Mouse (Mus musculus) ovary, postnatal 10 days (tissue): Measurements from ENCODE around the gene Cx3cl1.

Experiments
- DNase-seq: peaks from one replicate; pipeline ENCODE4 v3.0.0; 2022; ENCODE audit warnings: low spot score

Gene Cx3cl1

DNA sequence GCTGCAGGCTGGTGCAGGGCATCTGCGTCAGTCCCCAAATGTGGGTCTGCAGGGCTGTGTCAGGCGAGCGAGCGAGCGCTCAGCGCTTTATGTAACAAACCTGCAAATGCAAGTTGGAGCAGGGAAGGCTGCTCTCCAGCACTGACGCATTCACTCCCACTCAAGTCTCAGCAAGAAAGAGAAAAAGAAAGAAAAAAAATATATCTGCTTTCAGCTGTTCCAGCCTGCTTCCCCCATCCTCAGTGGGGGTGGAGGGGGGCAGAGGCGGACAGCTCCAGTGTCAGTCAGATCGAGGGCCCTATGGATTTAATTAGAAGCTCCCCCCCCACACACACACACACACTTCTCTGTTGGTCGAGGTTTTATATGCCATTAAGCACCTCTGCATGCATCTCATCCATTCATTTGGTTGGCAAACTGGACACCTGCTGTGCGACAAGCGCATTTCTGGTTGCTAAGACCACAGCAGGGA, 1.9 kb downstream of the Cx3cl1 start:
- DNase-seq = no peak

DNA sequence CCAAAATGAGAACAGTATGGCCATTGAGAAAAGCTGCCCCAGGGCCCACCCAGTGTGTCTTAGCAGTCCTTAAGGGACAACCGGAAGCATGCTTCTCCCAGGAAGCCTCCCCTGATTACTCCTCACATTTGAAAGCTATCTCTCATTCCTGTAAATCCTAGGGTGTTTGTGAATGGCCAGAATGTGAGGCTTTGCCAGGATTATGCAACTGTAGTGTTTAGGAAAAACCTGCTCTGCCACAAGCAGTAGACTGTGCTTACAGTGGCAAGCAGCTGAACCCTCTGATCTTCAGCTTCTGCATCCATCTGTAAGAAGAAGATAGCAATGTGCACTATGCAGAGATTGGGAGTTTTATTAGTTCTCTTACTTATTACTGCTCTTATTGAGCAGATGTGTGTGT, 2.8 kb downstream of the Cx3cl1 start:
- no peak for DNase-seq

DNA sequence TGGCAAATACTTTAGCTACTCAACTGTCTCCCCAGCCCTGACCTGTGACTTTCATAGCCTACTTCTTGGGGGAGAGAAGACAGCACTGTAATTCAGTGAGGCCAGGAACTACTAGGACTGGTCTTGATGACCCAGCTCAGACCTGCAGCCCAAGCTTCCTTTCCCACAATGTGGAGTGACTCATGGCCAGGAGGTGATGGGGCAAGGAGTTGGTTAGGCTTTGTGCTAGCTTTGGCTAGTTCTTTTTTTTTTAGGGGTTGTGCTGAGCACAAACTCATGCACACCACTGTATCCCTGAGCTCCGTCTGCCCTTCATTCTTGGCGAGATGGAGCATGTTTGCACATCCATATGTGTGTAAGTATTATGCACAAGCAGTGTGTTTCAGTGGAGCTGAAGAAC, 4.5 kb downstream of the Cx3cl1 start:
- no peak for DNase-seq

DNA sequence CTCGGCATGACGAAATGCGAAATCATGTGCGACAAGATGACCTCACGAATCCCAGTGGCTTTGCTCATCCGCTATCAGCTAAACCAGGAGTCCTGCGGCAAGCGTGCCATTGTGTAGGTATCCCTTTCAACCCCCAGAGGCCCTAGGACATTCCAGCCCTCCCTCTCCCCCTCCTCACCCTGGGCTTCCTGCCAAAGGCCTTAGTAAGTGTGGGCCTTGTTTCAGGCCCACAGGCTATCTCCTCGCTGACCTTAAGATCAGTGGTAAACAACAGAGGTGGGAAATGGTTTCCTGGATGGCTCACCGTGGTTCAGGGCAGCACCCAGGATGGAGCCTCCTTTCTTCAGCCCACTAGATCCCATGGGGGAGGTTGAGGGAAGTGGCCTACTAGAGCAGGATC, 6.2 kb downstream of the Cx3cl1 start:
- no peak for DNase-seq

DNA sequence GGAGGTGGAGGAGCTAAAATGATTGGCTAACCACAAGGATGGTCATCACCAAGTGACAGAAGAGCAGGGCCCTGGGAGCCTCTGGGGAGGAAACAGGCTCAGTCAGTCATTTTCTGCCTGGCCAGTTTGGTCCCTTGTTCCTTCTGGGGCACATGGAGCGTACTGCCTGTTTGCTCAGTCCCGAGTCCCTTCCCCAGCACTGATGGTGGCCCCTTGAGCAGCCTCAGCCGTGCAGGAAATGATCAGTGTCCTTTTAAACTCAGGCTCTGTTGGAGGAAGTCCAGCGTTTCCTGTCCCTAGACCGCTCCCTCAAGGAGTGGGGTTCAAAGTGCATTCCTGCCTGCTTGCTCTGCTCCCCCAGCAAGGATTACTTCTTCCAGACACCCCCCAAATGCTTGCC, 6.7 kb downstream of the Cx3cl1 start:
- no peak for DNase-seq

DNA sequence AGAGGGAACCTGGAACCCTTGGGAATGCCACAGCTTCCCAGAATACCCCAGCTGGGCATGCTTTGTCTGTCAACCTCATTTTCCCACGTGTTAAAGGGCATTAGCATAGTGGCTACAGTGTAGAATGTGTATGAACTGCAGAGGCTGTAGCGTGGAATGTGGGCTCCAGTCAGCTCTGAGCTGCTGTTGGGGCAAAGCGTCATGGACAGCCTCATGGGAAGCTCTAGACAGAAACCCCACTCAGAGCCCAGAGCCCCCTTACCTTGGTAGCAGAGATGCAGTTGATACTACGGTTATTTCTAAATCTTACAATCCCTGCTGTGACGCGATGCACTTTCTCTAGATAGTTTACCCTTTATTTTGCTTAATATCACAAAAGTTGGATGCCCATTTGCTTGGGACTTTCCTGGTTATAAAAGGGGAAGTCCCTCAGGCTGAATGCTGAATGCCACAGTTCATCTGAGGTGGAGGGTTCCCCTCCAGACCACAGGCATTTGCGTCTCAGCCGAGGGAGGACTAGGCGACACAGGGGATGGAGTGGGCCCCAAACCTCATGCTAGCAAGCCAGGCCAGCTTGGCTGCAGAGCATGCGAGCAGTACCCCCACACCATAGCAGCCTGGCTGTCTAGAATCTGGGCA, 7.2 kb downstream of the Cx3cl1 start:
- no peak for DNase-seq

DNA sequence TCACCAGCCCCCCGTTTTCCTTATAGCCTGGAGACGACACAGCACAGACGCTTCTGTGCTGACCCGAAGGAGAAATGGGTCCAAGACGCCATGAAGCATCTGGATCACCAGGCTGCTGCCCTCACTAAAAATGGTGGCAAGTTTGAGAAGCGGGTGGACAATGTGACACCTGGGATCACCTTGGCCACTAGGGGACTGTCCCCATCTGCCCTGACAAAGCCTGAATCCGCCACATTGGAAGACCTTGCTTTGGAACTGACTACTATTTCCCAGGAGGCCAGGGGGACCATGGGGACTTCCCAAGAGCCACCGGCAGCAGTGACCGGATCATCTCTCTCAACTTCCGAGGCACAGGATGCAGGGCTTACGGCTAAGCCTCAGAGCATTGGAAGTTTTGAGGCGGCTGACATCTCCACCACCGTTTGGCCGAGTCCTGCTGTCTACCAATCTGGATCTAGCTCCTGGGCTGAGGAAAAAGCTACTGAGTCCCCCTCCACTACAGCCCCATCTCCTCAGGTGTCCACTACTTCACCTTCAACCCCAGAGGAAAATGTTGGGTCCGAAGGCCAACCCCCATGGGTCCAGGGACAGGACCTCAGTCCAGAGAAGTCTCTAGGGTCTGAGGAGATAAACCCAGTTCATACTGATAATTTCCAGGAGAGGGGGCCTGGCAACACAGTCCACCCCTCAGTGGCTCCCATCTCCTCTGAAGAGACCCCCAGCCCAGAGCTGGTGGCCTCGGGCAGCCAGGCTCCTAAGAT, 7.9 kb downstream of the Cx3cl1 start:
- no peak for DNase-seq

DNA sequence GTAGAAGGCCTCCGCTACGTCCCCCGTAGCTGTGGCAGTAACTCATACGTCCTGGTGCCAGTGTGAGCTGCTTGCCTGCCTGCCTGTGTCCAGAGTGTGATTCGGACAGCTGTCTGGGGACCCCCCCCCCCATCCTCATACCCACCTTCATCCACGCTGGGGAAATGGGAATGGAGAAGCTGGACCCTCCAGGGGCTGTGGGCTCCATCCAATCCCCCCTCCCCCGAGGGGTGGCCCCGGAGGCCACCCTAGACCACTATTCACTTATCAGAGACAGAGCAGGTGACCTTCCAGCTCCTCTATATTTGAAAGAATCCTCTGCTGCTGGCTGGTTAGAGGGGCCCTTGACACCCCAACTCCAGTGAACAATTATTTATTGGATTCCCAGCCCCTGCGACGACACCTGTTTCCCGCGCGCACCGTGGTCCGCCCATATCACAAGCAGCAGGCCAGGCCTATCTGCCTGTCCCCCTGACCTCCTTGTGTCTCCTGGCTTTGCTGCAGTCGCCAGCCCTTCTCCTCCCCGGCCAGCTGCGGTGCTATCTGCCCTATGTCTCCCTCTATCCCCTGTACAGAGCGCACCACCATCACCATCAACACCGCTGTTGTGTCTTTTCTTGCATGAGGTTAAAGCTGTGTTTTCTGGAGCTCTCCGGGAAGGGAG, 8.8 kb downstream of the Cx3cl1 start:
- no peak for DNase-seq

DNA sequence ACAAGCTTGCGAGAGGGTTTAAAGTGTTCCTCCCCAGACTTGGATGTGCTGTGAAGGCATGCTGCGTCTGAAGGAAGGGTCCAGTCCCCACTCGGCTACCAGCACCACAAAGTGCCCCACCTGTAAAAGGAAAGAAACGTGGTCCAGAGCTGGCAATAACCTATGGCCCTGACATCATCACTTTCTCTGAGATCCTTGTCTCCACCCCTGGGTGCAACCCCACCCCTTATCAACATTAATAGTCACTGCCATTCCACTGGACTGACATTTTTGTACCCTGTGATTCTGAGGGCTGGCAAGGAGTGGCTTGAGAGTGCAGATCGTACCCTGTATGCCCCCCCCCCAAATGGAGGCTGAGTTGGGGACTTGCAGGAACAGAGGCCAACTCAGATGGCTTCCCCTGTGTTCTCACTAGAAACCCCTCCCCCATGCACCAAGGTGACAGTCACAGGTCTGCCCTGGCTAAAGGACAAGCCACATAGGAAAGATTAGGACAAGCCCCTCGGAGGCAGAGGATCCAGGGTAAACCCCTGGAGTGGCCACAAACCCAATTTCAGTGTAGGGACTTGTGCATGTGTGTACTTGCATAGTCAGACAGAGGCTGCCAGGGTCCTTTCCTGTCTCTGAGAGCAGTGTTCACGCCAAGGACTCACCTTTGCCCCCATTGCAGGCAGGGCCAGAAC, 9.5 kb downstream of the Cx3cl1 start:
- DNase-seq = no peak

DNA sequence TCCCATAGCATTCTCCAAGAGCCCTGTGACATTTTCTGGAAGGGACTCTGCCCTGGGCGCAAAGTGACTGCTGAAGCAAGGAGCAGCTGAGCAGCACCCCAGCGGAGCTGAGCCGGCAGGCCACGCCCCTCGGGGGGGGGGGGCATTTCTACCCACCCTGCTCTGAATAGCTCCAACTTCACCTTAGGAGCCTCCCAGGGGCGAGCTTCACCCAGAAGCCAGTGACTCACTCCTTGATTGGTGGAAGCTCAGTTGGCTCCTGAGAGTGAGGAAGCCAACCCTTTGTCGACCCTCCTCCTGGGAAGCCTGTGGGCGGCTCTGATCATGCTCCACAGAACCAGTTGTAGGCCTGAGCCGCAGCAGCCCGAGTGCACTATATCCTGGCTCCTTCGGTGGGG, 10.0 kb downstream of the Cx3cl1 start:
- DNase-seq = no peak

DNA sequence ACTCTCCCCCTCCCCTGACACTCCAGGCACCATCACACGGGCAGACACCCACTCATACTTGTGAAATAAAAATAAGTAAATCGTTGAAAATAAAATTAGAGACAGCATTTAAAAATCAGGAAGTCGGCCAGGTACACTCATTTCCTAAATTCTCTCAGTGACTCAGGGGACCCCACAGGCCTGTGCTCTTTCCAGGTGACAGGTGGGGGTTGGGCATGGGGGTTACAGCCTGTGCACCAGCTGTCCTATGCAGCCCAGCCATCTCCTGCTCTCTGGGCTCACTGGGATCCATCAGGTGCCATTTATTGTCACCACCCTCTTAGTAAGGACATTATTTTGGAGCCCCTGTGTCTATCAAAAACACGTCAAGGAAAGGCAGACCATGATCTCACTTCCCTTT, 12.1 kb downstream of the Cx3cl1 start:
- DNase-seq = no peak

DNA sequence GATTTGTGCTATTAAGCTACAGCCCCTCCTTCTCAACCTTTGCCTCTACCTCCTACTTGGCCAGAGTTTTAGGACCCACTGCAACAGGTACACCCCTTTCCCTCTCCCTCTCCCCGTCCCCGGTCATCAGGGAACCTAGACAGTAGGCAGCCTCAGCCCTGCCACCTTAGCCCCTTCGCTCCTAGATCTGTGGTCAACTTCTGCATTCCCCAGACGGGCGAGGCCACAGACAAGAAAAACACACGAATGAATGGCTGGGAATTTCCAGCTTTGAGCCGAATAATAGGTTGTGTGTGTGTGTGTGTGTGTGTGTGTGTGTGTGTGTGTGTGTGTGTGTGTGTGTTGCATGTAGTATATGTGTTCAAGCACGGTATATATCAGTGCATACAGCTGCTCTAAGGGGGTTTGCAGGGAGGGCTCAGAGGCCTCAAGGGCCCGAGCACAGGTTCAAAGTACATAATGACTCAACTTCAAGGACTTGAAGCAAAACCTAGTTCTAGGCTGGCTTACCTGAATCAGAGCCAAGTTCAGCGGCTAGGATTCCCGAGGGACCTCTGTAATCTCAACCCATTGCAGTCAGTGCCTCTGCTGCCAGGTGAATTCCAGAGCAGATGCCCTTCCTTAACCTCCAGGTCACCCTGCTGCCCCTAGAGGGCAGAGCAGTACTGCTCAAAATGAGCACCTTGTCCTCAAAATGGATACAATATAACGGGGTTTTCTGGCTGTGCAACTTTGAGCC, 13.6 kb downstream of the Cx3cl1 start:
- no peak for DNase-seq

DNA sequence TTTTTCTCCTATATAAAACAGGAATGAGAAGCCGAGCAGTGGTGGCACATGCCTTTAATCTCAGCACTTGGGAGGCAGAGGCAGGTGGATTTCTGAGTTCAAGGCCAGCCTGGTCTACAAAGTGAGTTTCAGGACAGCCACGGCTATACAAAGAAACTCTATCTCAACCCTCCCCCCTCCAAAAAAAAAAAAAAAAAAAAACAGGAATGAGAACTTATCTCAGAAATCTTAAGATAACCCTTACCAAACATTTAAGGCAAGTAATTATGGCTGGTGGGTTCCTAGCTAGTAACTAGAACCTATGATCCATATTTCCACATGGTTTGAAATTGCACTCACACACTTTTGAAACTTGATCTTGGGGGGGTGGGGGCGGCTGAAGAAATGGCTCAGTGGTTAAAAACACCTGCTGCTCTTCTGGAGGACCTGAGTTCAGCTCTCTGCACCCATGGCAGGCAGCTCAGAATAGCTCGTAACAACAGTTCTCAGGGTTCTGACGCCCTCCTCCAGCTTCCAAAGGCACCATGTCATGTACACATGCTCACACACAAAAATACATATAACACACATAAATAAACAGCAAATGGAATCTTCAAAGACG, 14.3 kb downstream of the Cx3cl1 start:
- no peak for DNase-seq

DNA sequence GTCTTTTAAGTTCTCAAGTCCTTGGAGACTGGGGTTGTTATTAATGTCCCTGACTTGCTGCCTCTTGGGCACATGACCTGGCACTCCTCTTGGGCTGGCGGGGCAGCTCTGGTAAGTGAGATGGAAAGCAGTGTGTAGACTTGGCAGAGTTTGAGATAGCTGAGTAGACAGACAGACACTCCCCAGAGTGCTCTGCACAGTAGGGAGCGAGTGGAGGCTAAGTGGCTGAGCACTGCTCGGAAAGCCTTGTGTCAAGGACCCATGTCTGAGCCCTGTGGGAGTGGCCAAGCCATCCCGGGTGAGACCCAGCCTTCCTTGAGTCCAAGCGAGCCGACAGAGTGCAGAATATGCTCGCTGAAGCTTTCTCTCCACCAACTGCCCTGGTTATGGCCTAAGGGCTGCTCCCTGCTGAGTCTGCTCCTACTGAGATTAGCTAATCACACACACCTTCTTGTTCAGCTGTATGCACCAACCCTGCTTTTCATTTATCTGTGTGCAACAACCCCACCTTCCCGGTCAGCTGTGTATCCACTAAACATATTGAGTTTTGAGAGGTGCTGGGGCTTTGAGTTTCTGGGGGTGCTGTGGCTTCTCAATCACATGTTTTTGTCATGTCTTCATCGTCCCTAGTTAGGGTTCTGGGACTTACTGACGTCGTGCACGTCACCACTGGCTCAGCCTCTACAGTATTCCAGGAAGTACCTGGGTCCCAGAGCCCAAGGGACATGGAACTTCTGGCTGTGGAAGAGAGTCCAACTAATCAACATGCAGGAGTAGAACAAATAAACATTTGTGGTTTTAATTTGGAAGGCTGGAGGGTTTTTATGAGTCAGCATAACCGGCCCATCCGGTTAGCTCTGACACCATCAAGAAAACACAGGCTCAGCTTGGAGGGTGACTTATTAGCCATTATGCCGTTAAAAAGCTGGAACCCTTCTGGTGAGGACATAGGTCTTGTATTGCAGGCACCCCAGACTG, 16.0 kb downstream of the Cx3cl1 start:
- no peak for DNase-seq

DNA sequence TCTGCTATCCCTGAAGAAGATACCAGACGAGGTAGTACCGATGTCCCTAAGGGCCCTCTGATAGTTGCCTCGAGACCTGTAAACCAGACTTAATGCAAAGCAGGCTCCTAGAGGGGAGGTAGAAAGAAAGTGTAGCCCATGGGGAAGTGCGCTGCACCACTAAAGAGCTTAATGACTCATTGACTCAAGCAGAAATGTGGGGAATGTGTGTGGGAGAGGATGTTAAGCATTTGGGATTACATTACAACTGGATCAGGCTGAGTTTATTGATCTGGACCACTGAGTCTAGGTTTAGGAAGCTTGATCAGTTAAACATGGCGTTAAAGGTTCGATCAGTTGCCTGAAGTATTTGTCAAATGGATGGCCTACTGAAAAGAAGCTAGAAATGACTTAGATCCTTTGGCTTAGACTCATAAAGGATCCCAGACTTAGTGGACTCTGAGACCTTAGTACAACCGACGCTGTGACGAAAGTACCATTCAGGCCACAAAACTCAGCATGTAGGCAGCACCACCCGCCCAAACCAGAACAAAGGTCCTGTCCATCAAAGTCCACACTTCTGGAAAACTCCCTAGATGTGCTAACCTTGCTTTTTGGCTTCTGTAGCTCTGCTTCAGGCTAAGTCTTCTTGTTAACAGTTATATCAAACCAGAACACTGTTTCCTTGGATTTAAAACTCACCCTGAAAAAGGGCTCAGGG, 17.6 kb downstream of the Cx3cl1 start:
- DNase-seq = no peak

DNA sequence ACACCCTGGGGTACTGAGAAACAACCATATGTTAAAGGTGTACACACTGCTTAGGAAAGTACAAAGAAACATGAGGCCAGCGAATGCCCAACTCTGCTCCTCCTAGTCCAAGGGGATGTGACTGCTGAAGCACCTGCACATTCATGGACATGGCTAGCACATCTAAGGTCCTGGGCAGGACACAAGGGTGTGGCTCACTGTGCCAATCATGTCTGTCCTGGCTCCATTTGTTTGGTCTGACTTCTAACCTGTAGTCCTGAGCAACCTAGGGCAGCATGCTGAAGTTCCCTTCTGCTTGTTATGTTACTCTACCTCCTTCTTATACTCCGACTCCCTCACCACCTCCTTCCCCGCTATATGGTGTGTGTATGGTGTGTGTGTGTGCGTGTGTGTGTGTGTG, 22.6 kb downstream of the Cx3cl1 start:
- DNase-seq = no peak

DNA sequence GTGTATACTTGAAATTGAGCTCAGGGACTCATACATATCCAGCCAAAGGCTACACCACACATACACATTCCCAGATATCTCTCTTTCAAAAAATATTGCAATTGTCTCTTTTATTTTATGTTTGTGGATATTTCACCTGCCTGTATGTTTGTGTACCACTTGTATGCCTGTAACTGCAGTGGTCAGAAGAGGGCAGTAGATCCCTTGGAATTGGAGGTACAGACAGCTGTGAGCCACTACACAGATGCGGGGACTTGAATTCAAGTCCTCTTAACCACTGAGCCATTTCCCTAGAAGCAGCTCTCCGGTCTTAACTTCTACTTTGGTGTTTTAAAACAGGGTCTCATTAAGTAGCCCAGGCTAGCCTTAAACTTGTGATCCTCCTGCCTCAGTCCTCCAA, 23.0 kb downstream of the Cx3cl1 start:
- no peak for DNase-seq

DNA sequence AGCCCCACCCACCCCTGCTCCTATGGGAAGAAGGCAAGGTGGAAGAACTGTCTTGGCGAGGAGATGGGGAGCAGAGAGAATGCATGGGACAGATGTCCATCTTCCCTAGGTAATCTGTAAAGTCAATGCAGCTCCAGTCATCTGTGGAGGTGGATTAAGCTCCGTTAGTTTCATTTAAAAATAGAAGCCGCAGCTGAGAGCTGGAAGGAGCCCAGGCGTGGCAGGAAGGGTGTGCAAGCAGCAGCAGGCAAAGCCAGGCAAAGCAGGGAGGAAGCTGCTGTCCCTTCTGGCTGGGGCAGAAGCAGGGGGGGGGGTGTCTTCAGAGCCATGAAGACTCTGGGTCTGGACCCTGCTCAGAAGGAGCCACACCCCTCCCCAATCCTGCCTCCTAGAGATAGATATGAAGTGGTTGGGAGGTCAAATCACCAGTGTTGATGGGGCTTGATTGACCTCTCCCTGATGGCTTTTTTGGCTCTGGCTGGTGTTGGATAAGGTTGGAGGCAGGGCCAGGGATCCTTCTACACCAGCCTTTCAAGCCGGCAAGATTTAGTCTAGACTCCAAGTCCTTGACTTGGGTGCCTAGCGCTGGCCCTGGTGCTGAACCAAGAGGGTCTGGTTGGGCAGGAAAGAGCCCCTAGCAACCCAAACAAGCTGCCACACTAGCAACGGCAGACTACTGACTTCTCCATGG, 28.6 kb downstream of the Cx3cl1 start:
- no peak for DNase-seq
